Mouse (Mus musculus): ENCODE results near the gene Riiad1.

Riiad1 gene

GRCm38 (mm10) chr3:94463926-94464578 is 16.1 kb downstream of the Riiad1 start:
- DNase-seq, result no peak

DNA sequence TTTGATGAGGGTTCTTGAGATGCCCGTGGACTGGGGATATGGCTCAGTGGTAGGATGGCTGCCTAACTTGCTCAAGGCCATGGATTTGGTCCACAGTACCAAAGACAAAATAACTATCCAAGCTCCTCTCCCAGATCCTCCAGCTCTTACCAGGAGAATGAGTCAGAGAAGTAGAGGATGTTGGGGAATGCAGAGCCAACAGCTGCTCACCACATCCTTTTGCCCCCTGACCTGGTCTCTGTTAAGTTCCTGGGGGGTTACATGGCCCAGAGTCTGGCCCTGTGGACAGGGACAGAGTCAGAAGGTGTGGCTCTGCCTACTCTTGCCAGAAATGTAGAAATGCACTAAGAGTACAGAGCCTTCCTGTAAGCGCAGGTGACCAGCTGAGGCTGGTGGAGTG is 20.3 kb downstream of the Riiad1 start:
- no peak for DNase-seq

GRCm38 (mm10) chr3:94457055-94457454 is 23.1 kb downstream of the Riiad1 start:
- DNase-seq, result no peak

DNA sequence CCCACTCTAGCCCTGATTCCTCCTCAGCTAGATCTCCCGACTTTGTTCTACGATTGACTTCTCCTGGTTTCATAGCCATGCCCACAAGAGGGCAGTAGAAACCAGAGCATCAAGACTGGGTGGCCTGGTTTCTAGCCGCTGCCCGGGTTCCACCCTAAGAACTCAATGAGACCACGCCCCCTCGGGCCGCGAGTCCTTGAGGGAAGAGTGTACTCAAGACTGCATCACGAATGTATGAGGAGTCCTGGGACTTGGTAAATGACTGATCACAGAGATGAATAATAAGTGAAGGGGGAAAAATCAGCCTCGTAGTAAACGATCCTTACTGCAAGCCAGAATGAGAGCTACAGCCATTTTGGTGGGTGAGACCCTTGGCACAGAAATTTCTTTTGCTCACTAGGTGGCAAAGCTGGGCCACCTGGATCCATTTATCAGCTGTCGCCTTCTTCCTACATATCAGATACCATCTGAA is 23.6 kb downstream of the Riiad1 start:
- peak; percentile 80 for DNase-seq

GRCm38 (mm10) chr3:94449377-94449776 is 30.8 kb downstream of the Riiad1 start:
- DNase-seq, result no peak

GRCm38 (mm10) chr3:94443597-94443964 is 36.6 kb downstream of the Riiad1 start, which contains the start of gene Oaz3:
Gene Oaz3 (minus strand): TSS chr3:94443915.
- DNase-seq, result no peak

- peak; percentile 96 for DNase-seq
Observed at GRCm38 (mm10) chr3:94442951-94443596, 37.1 kb downstream of the Riiad1 start, which contains the start of gene Mrpl9. Gene Mrpl9 (plus strand): TSS chr3:94443318.

- no peak for DNase-seq
Observed at GRCm38 (mm10) chr3:94441182-94441581, 39.0 kb downstream of the Riiad1 start.

GRCm38 (mm10) chr3:94436420-94436819 is 43.7 kb downstream of the Riiad1 start:
- no peak for DNase-seq

GRCm38 (mm10) chr3:94434305-94434704 is 45.8 kb downstream of the Riiad1 start:
- DNase-seq, result no peak

DNA sequence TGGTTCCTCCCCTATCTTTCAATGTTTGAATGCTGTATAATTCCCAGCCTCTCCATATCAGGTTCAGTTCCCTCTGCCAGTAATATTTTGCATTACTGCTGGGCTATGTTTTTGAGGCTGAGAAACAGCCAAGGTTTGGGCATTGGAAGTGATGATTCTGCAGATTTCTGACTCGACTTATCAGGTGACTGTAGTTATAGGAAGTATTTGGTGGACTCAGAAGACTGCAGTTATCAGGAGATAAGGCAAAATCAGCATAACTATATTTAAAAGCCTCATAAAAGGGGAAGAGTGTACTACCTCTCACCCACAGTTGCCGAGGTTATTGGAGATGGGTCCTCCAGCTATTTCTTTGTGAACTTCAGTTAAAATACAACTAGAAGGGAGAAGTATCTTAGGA is 49.2 kb downstream of the Riiad1 start:
- no peak for DNase-seq

All from right cerebral cortex, postnatal 14 days (tissue).